ENCODE assay signal across 14 mouse cellular contexts in genomic region chr11:121630406-121630805, GRCm38 (mm10). TPM values are rescaled to one million over a fixed set of nuclear protein-coding genes. Genes with fewer than 3 reads are reported as not detected.
DNase-seq lines count a peak whose midpoint lies in the region; ATAC-seq and TF ChIP-seq lines count a peak whose summit lies in the region.
"Had no signal": no experiment of that assay in that cellular context is flagged by ENCODE, and none has a peak within 500 bp of the region (broad histone marks: within the 10 kb centered on the region; RNA-seq: fewer than 3 reads in every experiment).

No protein-coding gene starts in this region.

- peak; percentile 67 for ATAC-seq in frontal cortex, adult (ENCODE audit: low TSS enrichment)
- ATAC-seq in lung, embryonic 14.5 days (ENCODE audit: insufficient read depth) = no peak

- H3K4me1 ChIP-seq in lung, embryonic 14.5 days (ENCODE audit: insufficient read depth) = no peaks in the 10 kb centered on the region
- H3K4me1 ChIP-seq: lung, embryonic 15.5 days; neural tube, embryonic 13.5 days had no signal

- no peak overlapping the region for H3K4me2 ChIP-seq in lung, embryonic 14.5 days
- H3K4me2 ChIP-seq: lung, embryonic 15.5 days; neural tube, embryonic 13.5 days had no signal

- TF ChIP-seq CTCF in lung, embryonic 14.5 days (IDR thresholded peaks at IDR 0.05; ENCODE audit: low read depth) = peak; percentile 57

- H3K27me3 ChIP-seq in lung, embryonic 14.5 days (ENCODE audit: insufficient read depth, low read length) = no peaks in the 10 kb centered on the region
- H3K27me3 ChIP-seq: lung, embryonic 15.5 days; neural tube, embryonic 13.5 days had no signal

- H3K9me3 ChIP-seq in lung, embryonic 14.5 days (ENCODE audit: low read depth, low read length) = no peaks in the 10 kb centered on the region
- H3K9me3 ChIP-seq: lung, embryonic 15.5 days; neural tube, embryonic 13.5 days had no signal

- intact Hi-C loops in left cerebral cortex, postnatal 4 days (cut with DNase I) = loop anchor here (1.0 kb wide), 1 partner anchor 33 kb away; no protein-coding TSS in a partner anchor

- H3K36me3 ChIP-seq in lung, embryonic 14.5 days (ENCODE audit: insufficient read depth) = peaks cover 15% of the 10 kb centered on the region; the same call in 1 of the 2 replicates
- H3K36me3 ChIP-seq: lung, embryonic 15.5 days had no signal

- 76% methylated on average over 4 of the region's 4 CpGs for WGBS in lung, embryonic 14.5 days

- H3K4me3 ChIP-seq in lung, embryonic 14.5 days (ENCODE audit: low read depth, low read length) = no peak overlapping the region
- H3K4me3 ChIP-seq: lung, embryonic 15.5 days; neural tube, embryonic 13.5 days had no signal

- no peak for DNase-seq in frontal cortex, postnatal 14 days (ENCODE audit: low spot score in 2 of 2)
- DNase-seq in lung, embryonic 14.5 days = peak; percentile 12
- no peak for DNase-seq in lung, postnatal 36 days
- DNase-seq in ZHBTc4 (ENCODE audit: low read depth, low spot score) = peak; percentile 45
- peak; percentile 19 for DNase-seq in skeletal muscle tissue, adult 2 months (ENCODE audit: low read depth, low spot score)
- DNase-seq in embryo, embryonic 11 days = no peak
- DNase-seq in left cerebral cortex, postnatal 4 days = no peak
- DNase-seq: gastrocnemius, postnatal 36 days; kidney, adult 8-10 months; right cerebral cortex, postnatal 4 days; thymus, postnatal 25 days had no signal

- no peak overlapping the region for H3K9ac ChIP-seq in lung, embryonic 14.5 days
- H3K9ac ChIP-seq: lung, embryonic 15.5 days; neural tube, embryonic 13.5 days had no signal

- no peak overlapping the region for H3K27ac ChIP-seq in lung, embryonic 14.5 days (ENCODE audit: low read depth)
- H3K27ac ChIP-seq: lung, embryonic 15.5 days; neural tube, embryonic 13.5 days had no signal

RNA-seq across cellular contexts. Expression of gene B3gntl1, which starts 42.5 kb away (rescaled TPM):
- 7.3 and 8.0 TPM in 2 replicates for polyA plus RNA-seq in lung, embryonic 14.5 days (2014; fragmentation: Nextera tagmentation; extraction: Ambion mirVana)
- total RNA-seq in left cerebral cortex, postnatal 4 days (2021) = 1 to 10 TPM; 7.2 to 7.6 TPM

Comparison
In these comparisons a context has a peak if more than half of its experiments do, and no peak if none do; other contexts are left out.
1. DNase-seq: peak in lung, embryonic 14.5 days (single experiment), ZHBTc4 (single experiment) and skeletal muscle tissue, adult 2 months (single experiment); none in frontal cortex, postnatal 14 days (0 of 2), lung, postnatal 36 days (single experiment), embryo, embryonic 11 days (single experiment) and left cerebral cortex, postnatal 4 days (single experiment).